Comparison of ENCODE assay signal across 30 mouse cellular contexts in the genomic region with DNA sequence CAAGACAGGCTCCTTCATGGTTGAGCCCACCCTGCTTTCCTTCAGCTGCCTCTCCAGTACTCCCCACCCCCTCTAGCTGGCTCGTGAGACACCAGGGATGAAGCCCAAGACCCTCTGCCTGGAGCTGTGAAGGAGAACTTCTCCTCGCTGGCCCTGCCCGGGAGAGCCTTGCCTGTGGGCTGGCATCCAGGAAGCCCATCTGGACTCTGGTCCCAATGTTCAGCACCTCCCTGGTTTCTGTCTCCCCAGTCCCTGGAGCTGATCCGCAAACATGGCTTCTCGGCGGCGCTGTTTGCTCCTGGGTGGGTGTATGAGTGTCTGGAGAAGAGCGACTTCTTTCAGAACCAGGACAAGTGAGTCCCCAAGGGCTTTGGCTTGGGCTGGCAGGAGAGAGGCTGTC. TPM values are rescaled to one million over a fixed set of nuclear protein-coding genes. Genes with fewer than 3 reads are reported as not detected.
DNase-seq lines count a peak whose midpoint lies in the region; ATAC-seq and TF ChIP-seq lines count a peak whose summit lies in the region.
"Had no signal": no experiment of that assay in that cellular context is flagged by ENCODE, and none has a peak within 500 bp of the region (broad histone marks: within the 10 kb centered on the region; RNA-seq: fewer than 3 reads in every experiment).

No protein-coding gene starts in this region.

- 0 out of 2 replicates have a peak overlapping the region, but pooled peaks have one; percentile 43 for H3K27ac ChIP-seq in limb, embryonic 10.5 days
- H3K27ac ChIP-seq in kidney, adult 2 months (ENCODE audit: insufficient read depth, low read depth, low read length) = no peak overlapping the region
- H3K27ac ChIP-seq in midbrain, embryonic 10.5 days (replicated peaks) = no peak overlapping the region; the same call in 1 of the 2 replicates
- H3K27ac ChIP-seq: embryonic facial prominence, embryonic 15.5 days; heart, embryonic 10.5 days; left cerebral cortex, adult 2 months; limb, embryonic 15.5 days; liver, embryonic 13.5 days; midbrain, embryonic 13.5 days; neural tube, embryonic 15.5 days; stomach, embryonic 15.5 days had no signal

- no peak overlapping the region for H3K4me3 ChIP-seq in limb, embryonic 10.5 days
- H3K4me3 ChIP-seq in kidney, adult 2 months (ENCODE audit: insufficient read depth, low read depth, low read length) = no peak overlapping the region
- H3K4me3 ChIP-seq in midbrain, embryonic 10.5 days = no peak overlapping the region
- H3K4me3 ChIP-seq: embryonic facial prominence, embryonic 15.5 days; heart, embryonic 10.5 days; hindbrain, embryonic 13.5 days; left cerebral cortex, adult 2 months; limb, embryonic 15.5 days; liver, embryonic 13.5 days; midbrain, embryonic 13.5 days; neural tube, embryonic 15.5 days; stomach, embryonic 15.5 days had no signal

- ATAC-seq in cerebellum, adult (ENCODE audit: insufficient number of reproducible peaks, low FRiP score, low TSS enrichment) = no peak
- ATAC-seq: intestine, embryonic 16.5 days; lung, postnatal 0 days; midbrain, embryonic 13.5 days had no signal

- no peak for TF ChIP-seq CTCF in kidney, adult 2 months (conservative IDR thresholded peaks at IDR 0.05; ENCODE audit: insufficient read depth, insufficient read length, low read depth, low read length)

- peaks cover 71% of the 10 kb centered on the region for H3K36me3 ChIP-seq in limb, embryonic 10.5 days
- no peaks in the 10 kb centered on the region for H3K36me3 ChIP-seq in kidney, adult 2 months (ENCODE audit: control insufficient read depth, insufficient read depth, low read length)
- H3K36me3 ChIP-seq in midbrain, embryonic 10.5 days = peaks cover 68% of the 10 kb centered on the region

- peaks cover 12% of the 10 kb centered on the region for H3K27me3 ChIP-seq in limb, embryonic 10.5 days (ENCODE audit: low read depth, poor library complexity, severe bottlenecking)
- no peaks in the 10 kb centered on the region for H3K27me3 ChIP-seq in kidney, adult 2 months (replicated peaks; ENCODE audit: control insufficient read depth, insufficient read depth, low read length)
- 0 out of 2 replicates have a peak, but pooled peaks cover 5% of the 10 kb centered on the region for H3K27me3 ChIP-seq in midbrain, embryonic 10.5 days (ENCODE audit: low read depth, poor library complexity, severe bottlenecking)
- H3K27me3 ChIP-seq: hindbrain, embryonic 13.5 days; limb, embryonic 15.5 days; liver, embryonic 13.5 days; megakaryocyte, embryonic 14.5 days; midbrain, embryonic 13.5 days; neural tube, embryonic 15.5 days; stomach, embryonic 15.5 days had no signal

- 82% methylated on average over 8 of the region's 8 CpGs for WGBS in limb, embryonic 10.5 days
- WGBS in kidney, adult 2 months = 90% methylated on average over 8 of the region's 8 CpGs
- 84% methylated on average over 8 of the region's 8 CpGs for WGBS in midbrain, embryonic 10.5 days

- no peak for TF ChIP-seq POLR2A in kidney, adult 2 months (IDR thresholded peaks at IDR 0.05; ENCODE audit: low read depth, low read length)

- H3K4me1 ChIP-seq in limb, embryonic 10.5 days = peaks cover 51% of the 10 kb centered on the region
- H3K4me1 ChIP-seq in kidney, adult 2 months (ENCODE audit: control insufficient read depth, insufficient read depth, low read length) = no peaks in the 10 kb centered on the region
- H3K4me1 ChIP-seq in midbrain, embryonic 10.5 days = 0 out of 2 replicates have a peak, but pooled peaks cover 3% of the 10 kb centered on the region
- H3K4me1 ChIP-seq: stomach, embryonic 15.5 days had no signal

- no peaks in the 10 kb centered on the region for H3K9me3 ChIP-seq in limb, embryonic 10.5 days (replicated peaks)
- H3K9me3 ChIP-seq in midbrain, embryonic 10.5 days (replicated peaks) = no peaks in the 10 kb centered on the region
- H3K9me3 ChIP-seq: embryonic facial prominence, embryonic 15.5 days; G1E; heart, embryonic 10.5 days; hindbrain, embryonic 13.5 days; limb, embryonic 15.5 days; liver, embryonic 13.5 days; megakaryocyte, embryonic 14.5 days; midbrain, embryonic 13.5 days; neural tube, embryonic 15.5 days; stomach, embryonic 15.5 days had no signal

- intact Hi-C loops in left cerebral cortex, postnatal 4 days (cut with DNase I) = no loop called here
- intact Hi-C loops in left cerebral cortex, postnatal 36 days (cut with DNase I) = no loop called here

- DNase-seq in cerebellum, adult 11-12 months = peak; percentile 71
- DNase-seq in left cerebral cortex, postnatal 4 days = peak; percentile 69
- DNase-seq in left cerebral cortex, postnatal 36 days (ENCODE audit: low spot score in 2 of 2) = no peak
- DNase-seq in cerebellum, adult 9-11 months = peak; percentile 71
- no peak for DNase-seq in limb, embryonic 10.5 days (ENCODE audit: low spot score)
- no peak for DNase-seq in kidney, adult 2 months
- no peak for DNase-seq in midbrain, embryonic 10.5 days (ENCODE audit: low spot score)
- DNase-seq: adrenal gland, postnatal 10 days; gastrocnemius, postnatal 10 days; heart, postnatal 4 days; kidney, adult 9 months; kidney, postnatal 14 days; liver, embryonic 13.5 days; lung, adult 18-20 months; lung, postnatal 4 days; right cerebral cortex, postnatal 25 days had no signal

RNA-seq across cellular contexts. Expression of a gene that starts 7.5 kb away (rescaled TPM):
- 10 to 100 TPM in 1 of 2 experiments, 1 to 10 TPM in 1; 8.3 to 11.5 TPM for total RNA-seq in left cerebral cortex, postnatal 4 days (2021)
- total RNA-seq in left cerebral cortex, postnatal 36 days (2021) = 10 to 100 TPM; 10.8 to 11.1 TPM
- polyA plus RNA-seq in limb, embryonic 10.5 days (2016; fragmentation: Nextera tagmentation; extraction: Ambion mirVana) = 7.1 and 8.8 TPM in 2 replicates
- 10.5 and 12.3 TPM in 2 replicates for polyA plus RNA-seq in kidney, adult 2 months (2012; rRNA removed)
- 7.3 and 8.6 TPM in 2 replicates for polyA plus RNA-seq in midbrain, embryonic 10.5 days (2016; fragmentation: Nextera tagmentation; extraction: Ambion mirVana)

RNA-seq across cellular contexts. Expression of a gene that starts 56.2 kb away (rescaled TPM):
- total RNA-seq in left cerebral cortex, postnatal 4 days (2021) = 1 to 10 TPM; 7.2 to 7.4 TPM
- total RNA-seq in left cerebral cortex, postnatal 36 days (2021) = 1 to 10 TPM; 4.6 to 4.9 TPM
- 1.9 and 3.1 TPM in 2 replicates for polyA plus RNA-seq in limb, embryonic 10.5 days (2016; fragmentation: Nextera tagmentation; extraction: Ambion mirVana)
- 22.8 and 24.2 TPM in 2 replicates for polyA plus RNA-seq in kidney, adult 2 months (2012; rRNA removed)
- polyA plus RNA-seq in midbrain, embryonic 10.5 days (2016; fragmentation: Nextera tagmentation; extraction: Ambion mirVana) = 2.0 and 2.9 TPM in 2 replicates
- total RNA-seq: granulocyte monocyte progenitor cell, adult 5-6 weeks had no signal
- polyA plus RNA-seq: G1E had no signal

Comparison
In these comparisons a context has a peak if more than half of its experiments do, and no peak if none do; other contexts are left out.
1. DNase-seq: peak in cerebellum, adult 11-12 months (single experiment), left cerebral cortex, postnatal 4 days (single experiment) and cerebellum, adult 9-11 months (single experiment); none in left cerebral cortex, postnatal 36 days (0 of 2), limb, embryonic 10.5 days (single experiment), kidney, adult 2 months (single experiment) and midbrain, embryonic 10.5 days (single experiment).